Mouse (Mus musculus): ENCODE results near the gene AU022252.

The AU022252 gene

DNA sequence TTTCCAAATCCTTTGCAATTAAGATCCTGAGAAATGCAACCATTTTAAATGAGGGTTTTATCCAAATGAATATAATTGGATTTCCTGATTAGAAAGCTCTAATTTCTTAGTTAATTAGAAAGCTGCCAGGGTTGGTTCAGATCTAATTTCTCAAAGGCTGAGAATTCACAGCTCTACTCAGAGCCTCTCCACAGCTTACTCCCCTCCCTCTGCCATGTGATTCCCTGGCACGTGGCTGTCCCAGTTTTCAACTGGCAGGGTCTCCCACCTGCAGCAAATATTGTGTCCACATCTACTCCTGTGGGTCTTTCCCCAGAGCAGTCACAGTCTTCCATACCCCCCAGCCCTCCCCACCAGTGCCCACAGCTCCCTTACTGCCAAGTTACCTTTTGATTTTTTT is 49.0 kb downstream of the AU022252 start:
- no peak for DNase-seq

DNA sequence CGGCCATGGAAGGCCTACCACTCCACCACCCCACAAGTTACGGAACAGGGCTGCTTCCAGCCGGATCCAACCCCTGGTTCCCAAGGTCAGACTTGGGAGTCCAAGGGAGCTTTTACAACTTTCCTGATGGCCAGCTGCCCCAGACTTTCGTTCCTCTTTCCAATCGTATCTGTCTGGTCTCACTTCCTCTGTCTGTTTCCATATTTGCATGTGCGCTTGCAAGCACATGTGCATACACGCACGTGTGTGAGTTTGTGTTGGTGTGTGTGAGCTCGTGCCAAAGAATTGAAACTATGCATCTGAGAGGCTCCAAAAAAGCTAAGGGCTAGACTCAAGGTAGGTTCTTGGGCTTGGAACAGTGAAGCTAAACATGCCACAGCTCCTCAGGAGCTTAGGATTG is 51.1 kb downstream of the AU022252 start:
- DNase-seq, result no peak

GRCm38 (mm10) chr4:119180133-119180707 is 52.3 kb downstream of the AU022252 start:
- no peak for DNase-seq

DNA sequence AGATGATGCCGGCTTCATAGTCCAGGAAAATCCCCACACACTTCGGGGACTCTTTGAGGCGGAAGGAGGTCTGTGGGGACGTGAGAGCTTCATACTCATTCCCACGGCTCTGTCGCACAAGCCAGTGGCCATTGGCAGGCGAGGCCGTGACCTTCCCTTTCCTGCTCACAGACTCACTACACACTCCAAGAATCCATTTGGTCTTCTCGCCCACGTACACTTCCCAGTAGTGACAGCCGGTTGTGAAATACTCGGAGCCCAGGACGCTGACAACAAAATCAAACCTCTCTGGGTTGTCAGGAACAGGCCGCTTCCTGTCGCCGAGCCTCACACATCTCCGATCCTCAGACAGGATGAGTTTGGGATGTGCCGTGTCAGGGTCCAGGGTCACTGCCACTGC is 54.2 kb downstream of the AU022252 start:
- no peak for DNase-seq

DNA sequence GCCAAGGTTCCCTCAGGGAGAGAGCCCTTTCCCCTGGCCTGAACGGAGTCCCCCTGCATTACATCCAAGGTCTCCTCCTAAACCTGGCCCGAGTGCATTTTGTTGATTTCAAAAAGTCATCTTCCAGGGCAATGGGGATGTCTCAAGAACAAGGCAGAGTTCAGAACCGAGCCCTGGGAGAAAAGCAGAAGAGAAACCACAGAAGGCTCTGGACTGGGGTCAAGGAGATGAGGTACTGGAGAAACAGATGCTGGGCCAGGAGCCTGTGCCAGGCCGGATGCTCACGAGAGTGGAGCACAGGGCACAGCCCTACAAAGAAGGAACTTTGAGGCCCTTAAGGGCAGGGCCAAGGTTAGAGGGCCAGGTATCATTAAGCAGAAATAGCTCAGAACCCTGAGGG is 54.8 kb downstream of the AU022252 start:
- DNase-seq, result no peak

DNA sequence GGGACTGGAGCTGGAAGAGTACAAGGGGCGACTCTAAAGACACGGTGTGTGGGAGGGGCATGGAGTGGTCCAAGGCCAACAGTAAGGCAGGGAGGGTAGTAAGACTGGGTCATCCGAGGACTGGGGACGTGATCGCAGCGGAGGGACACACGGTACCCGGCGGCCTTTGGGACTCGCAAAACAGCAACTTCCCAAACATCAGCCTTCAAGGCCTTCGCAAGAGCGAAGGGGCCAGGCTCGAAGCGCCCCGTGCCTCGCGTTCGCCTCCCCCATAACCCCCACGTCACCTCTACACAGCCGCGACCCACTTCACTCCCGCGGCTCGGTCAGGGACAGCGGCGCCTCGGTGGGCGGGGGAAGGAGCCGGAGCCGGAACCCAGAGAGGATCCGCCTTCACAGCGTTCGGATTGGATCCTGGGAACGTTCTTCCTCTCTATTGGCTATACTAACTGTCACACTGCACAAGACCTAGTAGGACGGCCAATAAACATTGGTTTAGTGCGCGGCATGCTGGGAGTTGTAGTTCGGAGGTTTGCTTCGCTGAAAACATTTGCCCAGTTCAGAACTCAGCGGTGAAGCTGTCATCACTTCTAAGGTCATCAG is 58.6 kb downstream of the AU022252 start, which contains the start of gene Zfp691:
Zfp691 (minus strand) TSS at position 345 of the 603 bp plus-strand sequence.
- DNase-seq, result peak; percentile 91

DNA sequence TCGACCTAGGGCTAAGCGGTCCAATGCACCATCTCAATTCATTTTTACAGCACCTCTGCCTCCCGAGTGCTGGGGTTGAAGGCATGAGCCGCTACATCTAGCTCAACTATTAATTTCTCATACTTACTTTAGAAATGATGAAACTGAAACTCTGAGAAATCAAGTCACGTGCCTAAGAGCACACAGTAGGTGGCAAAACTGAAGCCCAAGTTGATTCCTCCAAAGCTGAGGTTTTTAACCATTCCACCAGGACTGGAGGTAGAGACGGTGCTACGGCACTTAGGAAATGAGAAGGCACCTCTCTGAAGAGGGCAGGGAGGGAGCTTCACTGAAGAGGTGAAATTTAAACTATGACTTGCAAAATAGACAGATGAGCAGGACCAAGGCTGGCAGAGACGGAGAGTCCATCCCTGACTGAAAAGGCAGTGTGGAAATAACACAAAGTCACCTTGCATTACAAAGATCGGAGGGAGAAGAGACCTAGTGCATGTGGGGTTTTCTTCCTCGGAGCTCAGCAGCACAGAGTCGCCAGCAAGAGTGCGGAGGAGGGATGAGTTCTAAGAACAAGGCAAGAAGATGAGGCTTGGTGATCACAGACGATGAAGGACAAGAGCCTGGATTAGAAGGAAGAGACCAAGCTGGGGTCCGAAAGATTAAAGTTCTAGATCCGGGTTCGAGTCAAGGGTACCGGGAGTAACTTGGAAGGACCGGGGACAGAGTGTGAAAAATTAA is 59.4 kb downstream of the AU022252 start:
- DNase-seq, result peak; percentile 10

GRCm38 (mm10) chr4:119167663-119168062 is 64.8 kb downstream of the AU022252 start:
- peak; percentile 80 for DNase-seq

DNA sequence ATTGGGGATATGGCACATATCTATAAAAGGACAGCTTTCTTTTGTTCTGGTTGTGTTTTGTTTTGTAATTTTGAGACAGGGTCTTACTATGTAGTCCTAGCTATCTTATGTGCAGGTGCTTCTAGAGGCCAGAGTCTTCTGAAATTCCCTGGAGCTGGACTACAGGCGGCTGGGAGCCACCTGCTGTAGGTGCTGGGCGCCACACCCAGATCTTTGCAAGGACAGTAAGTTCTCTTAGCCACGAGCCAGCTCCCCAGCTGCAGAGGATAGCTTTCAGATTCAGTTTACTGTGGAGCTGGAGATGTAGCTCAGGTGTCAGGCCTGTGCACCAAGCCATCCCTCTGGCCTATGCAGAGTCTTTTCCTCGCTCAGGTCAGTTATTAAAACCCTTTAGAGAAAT is 65.4 kb downstream of the AU022252 start:
- DNase-seq, result no peak

DNA sequence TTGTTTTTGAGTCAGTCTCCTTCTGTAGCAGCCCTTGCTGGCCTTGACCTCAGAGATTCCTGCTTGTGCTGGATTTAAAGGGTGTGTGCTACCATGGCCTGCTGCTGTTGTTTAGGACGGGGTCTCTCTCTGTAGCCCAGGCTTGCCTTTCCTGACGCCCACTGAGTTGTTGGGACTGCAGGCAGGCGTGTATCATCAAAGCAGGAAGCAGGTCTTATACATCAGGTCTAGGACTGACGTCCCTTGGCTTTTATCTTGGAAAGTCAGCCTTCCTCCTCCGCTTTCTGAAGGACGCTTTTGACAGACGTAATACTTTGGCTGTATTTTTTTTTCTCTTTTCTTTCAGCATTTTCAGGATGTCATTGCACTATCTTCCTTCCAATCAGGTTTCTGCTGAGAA is 66.6 kb downstream of the AU022252 start:
- no peak for DNase-seq

DNA sequence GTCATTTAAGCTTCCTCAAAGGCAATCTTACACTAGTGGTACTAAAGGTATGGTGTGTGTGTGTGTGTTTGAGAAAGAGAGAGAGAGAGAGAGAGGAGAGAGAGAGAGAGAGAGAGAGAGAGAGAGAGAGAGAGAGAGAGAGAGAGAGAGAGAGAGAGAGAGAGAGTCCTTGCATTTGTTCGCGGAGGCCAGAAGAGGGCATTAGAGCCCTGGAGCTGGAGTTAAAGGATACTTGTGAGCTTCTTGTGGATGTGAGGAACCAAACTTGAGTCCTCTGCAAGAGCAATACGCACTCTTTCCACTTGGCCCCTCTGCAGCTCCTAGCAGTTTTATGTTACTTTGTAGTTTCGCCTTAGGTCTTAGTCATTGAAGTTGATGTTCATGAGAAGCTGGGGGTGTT is 69.5 kb downstream of the AU022252 start:
- no peak for DNase-seq

DNA sequence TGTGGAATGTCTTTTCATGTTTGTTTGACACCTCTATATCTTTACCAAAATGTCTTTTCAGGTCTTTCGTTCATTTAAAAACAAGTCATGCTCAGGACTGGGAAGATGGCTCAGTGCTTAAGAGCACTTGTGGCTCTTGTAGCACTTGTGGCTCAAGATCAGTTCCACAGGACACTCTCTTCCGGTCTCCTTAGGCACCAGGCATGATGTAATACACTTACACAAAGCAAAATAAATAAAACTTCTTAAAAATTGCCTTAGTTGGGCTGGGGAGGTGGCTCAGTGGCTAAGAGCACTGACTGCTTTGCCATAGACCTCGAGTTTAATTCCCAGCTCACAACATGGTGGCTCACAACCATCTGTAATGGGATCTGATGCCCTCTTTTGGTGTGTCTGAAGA is 71.2 kb downstream of the AU022252 start:
- no peak for DNase-seq

DNA sequence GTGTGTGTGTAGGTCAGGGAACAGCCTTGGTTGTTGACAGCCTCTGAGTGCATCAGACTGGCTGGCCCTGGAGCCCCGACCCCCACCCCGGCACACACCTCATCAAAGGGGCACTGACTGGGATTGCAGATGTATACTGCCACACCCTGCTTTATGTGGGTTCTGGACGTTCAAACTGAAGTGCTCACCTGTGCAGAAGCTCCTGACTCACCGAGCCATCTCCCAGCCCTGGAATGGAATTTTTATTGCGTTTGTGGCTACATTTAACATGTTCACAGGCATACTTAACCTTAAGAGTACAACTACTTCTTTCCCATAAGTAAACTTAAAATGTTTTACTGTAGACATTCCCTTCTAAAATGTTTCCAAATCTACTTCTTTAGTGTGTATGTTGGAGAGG is 74.6 kb downstream of the AU022252 start:
- no peak for DNase-seq

DNA sequence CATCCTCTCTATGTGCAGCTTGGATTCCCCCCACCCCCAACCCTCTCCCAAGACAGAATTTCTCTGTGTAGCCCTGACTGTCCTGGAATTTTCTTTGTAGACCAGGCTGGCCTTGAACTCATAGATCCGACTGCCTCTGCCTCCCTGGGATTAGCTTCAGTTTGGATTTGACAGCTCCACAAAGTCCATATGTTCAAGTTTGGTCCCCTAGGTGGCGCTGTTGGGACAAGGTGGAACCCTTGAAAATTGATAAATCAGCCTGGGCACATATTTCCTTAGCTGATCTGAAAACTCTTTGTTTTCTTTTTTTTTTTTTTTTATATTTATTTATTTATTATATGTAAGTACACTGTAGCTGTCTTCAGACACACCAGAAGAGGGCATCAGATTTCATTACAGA is 75.3 kb downstream of the AU022252 start:
- no peak for DNase-seq

Data from cerebellum, adult 11 months (tissue).